Mouse (Mus musculus): ENCODE results near the gene Psph. TPM values are rescaled to one million over a fixed set of nuclear protein-coding genes. Genes with fewer than 3 reads are reported as not detected.

Gene Psph
- polyA plus RNA-seq, 1 experiment from 2014 or later, result 34.0 TPM

- Histone ChIP-seq H3K4me1 (ENCODE audit: control insufficient read depth, insufficient read depth, low read length) (no peaks in the 10 kb centered on the region), H3K36me3 (ENCODE audit: control insufficient read depth, insufficient read depth, low read length) (peaks cover 55% of the 10 kb centered on the region)
- WGBS, result 94% methylated on average over 20 of the region's 20 CpGs
Observed at GRCm38 (mm10) chr5:129756886-129757285, 30.4 kb downstream of the Psph start.

GRCm38 (mm10) chr5:129744050-129744449 is 43.2 kb downstream of the Psph start:
- H3K9me3 ChIP-seq (ENCODE audit: control insufficient read depth, low read length), result no peaks in the 10 kb centered on the region
- H3K27me3 ChIP-seq (ENCODE audit: control insufficient read depth, insufficient read depth, low read length), result no peaks in the 10 kb centered on the region
- H3K27ac ChIP-seq (replicated peaks; ENCODE audit: low read depth, low read length), result no peak overlapping the region
- ATAC-seq (ENCODE audit: low FRiP score, low TSS enrichment) (no peak), DNase-seq (no peak)
- H3K4me1 ChIP-seq (ENCODE audit: control insufficient read depth, insufficient read depth, low read length), result no peaks in the 10 kb centered on the region
- H3K4me3 ChIP-seq (replicated peaks; ENCODE audit: low read depth, low read length), result no peak overlapping the region
- H3K4me2 ChIP-seq (ENCODE audit: low read length), result no peak overlapping the region
- H3K9ac ChIP-seq (replicated peaks; ENCODE audit: low read length), result no peak overlapping the region
- peaks cover 61% of the 10 kb centered on the region for H3K36me3 ChIP-seq (ENCODE audit: control insufficient read depth, insufficient read depth, low read length)
- WGBS, result 85% methylated on average over 6 of the region's 6 CpGs

More at GRCm38 (mm10) chr5:129756886-129757285, 30.4 kb downstream of the Psph start:
- DNase-seq (no peak), ATAC-seq (ENCODE audit: low FRiP score, low TSS enrichment) (no peak)
- no peak overlapping the region for H3K4me2 ChIP-seq (ENCODE audit: low read length)
- H3K4me3 ChIP-seq (replicated peaks; ENCODE audit: low read depth, low read length), result no peak overlapping the region
- H3K27me3 ChIP-seq (ENCODE audit: control insufficient read depth, insufficient read depth, low read length), result no peaks in the 10 kb centered on the region
- H3K27ac ChIP-seq (replicated peaks; ENCODE audit: low read depth, low read length), result no peak overlapping the region
- no peaks in the 10 kb centered on the region for H3K9me3 ChIP-seq (ENCODE audit: control insufficient read depth, low read length)
- H3K9ac ChIP-seq (replicated peaks; ENCODE audit: low read length), result no peak overlapping the region

GRCm38 (mm10) chr5:129742903-129743488 is 44.3 kb downstream of the Psph start:
- no peak overlapping the region for H3K9ac ChIP-seq (replicated peaks; ENCODE audit: low read length)
- 88% methylated on average over 7 of the region's 7 CpGs for WGBS
- no peak for ATAC-seq (ENCODE audit: low FRiP score, low TSS enrichment)
- H3K9me3 ChIP-seq (ENCODE audit: control insufficient read depth, low read length), result no peaks in the 10 kb centered on the region
- no peak overlapping the region for H3K4me3 ChIP-seq (replicated peaks; ENCODE audit: low read depth, low read length)
- H3K36me3 ChIP-seq (ENCODE audit: control insufficient read depth, insufficient read depth, low read length), result peaks cover 55% of the 10 kb centered on the region
- no peaks in the 10 kb centered on the region for H3K4me1 ChIP-seq (ENCODE audit: control insufficient read depth, insufficient read depth, low read length)
- H3K4me2 ChIP-seq (ENCODE audit: low read length), result no peak overlapping the region
- no peaks in the 10 kb centered on the region for H3K27me3 ChIP-seq (ENCODE audit: control insufficient read depth, insufficient read depth, low read length)
- no peak for DNase-seq
- no peak overlapping the region for H3K27ac ChIP-seq (replicated peaks; ENCODE audit: low read depth, low read length)

GRCm38 (mm10) chr5:129740976-129741375 is 46.3 kb downstream of the Psph start:
- Histone ChIP-seq H3K4me1 (ENCODE audit: control insufficient read depth, insufficient read depth, low read length) (no peaks in the 10 kb centered on the region), H3K9ac (replicated peaks; ENCODE audit: low read length) (no peak overlapping the region), H3K9me3 (ENCODE audit: control insufficient read depth, low read length) (no peaks in the 10 kb centered on the region), H3K27ac (replicated peaks; ENCODE audit: low read depth, low read length) (no peak overlapping the region), H3K4me2 (ENCODE audit: low read length) (no peak overlapping the region), H3K27me3 (ENCODE audit: control insufficient read depth, insufficient read depth, low read length) (no peaks in the 10 kb centered on the region), H3K4me3 (replicated peaks; ENCODE audit: low read depth, low read length) (no peak overlapping the region), H3K36me3 (ENCODE audit: control insufficient read depth, insufficient read depth, low read length) (peaks cover 40% of the 10 kb centered on the region)
- peak; percentile 72 for DNase-seq
- no peak for ATAC-seq (ENCODE audit: low FRiP score, low TSS enrichment)
- WGBS, result 100% methylated on average over 1 of the region's 1 CpGs

GRCm38 (mm10) chr5:129731021-129731420 is 56.2 kb downstream of the Psph start:
- Histone ChIP-seq H3K4me2 (ENCODE audit: low read length) (no peak overlapping the region), H3K9ac (replicated peaks; ENCODE audit: low read length) (no peak overlapping the region), H3K4me1 (ENCODE audit: control insufficient read depth, insufficient read depth, low read length) (peaks cover 6% of the 10 kb centered on the region; the same call in 1 of the 2 replicates), H3K27me3 (ENCODE audit: control insufficient read depth, insufficient read depth, low read length) (no peaks in the 10 kb centered on the region), H3K4me3 (replicated peaks; ENCODE audit: low read depth, low read length) (no peak overlapping the region), H3K9me3 (ENCODE audit: control insufficient read depth, low read length) (no peaks in the 10 kb centered on the region), H3K27ac (replicated peaks; ENCODE audit: low read depth, low read length) (no peak overlapping the region), H3K36me3 (ENCODE audit: control insufficient read depth, insufficient read depth, low read length) (no peaks in the 10 kb centered on the region)
- 92% methylated on average over 5 of the region's 5 CpGs for WGBS
- DNase-seq, result no peak
- ATAC-seq (ENCODE audit: low FRiP score, low TSS enrichment), result no peak

GRCm38 (mm10) chr5:129730344-129730743 is 56.9 kb downstream of the Psph start:
- H3K27me3 ChIP-seq (ENCODE audit: control insufficient read depth, insufficient read depth, low read length), result no peaks in the 10 kb centered on the region
- no peaks in the 10 kb centered on the region for H3K9me3 ChIP-seq (ENCODE audit: control insufficient read depth, low read length)
- H3K4me2 ChIP-seq (ENCODE audit: low read length), result no peak overlapping the region
- H3K36me3 ChIP-seq (ENCODE audit: control insufficient read depth, insufficient read depth, low read length), result no peaks in the 10 kb centered on the region
- no peak for ATAC-seq (ENCODE audit: low FRiP score, low TSS enrichment)
- no peak overlapping the region for H3K4me3 ChIP-seq (replicated peaks; ENCODE audit: low read depth, low read length)
- 83% methylated on average over 11 of the region's 11 CpGs for WGBS
- H3K9ac ChIP-seq (replicated peaks; ENCODE audit: low read length), result no peak overlapping the region
- H3K4me1 ChIP-seq (ENCODE audit: control insufficient read depth, insufficient read depth, low read length), result peaks cover 9% of the 10 kb centered on the region; the same call in 1 of the 2 replicates
- H3K27ac ChIP-seq (replicated peaks; ENCODE audit: low read depth, low read length), result no peak overlapping the region
- no peak for DNase-seq

GRCm38 (mm10) chr5:129729286-129729685 is 58.0 kb downstream of the Psph start:
- H3K4me1 ChIP-seq (ENCODE audit: control insufficient read depth, insufficient read depth, low read length), result peaks cover 9% of the 10 kb centered on the region; the same call in 1 of the 2 replicates
- DNase-seq (no peak), ATAC-seq (ENCODE audit: low FRiP score, low TSS enrichment) (no peak)
- 67% methylated on average over 11 of the region's 11 CpGs for WGBS
- H3K27ac ChIP-seq (replicated peaks; ENCODE audit: low read depth, low read length), result no peak overlapping the region
- H3K9ac ChIP-seq (replicated peaks; ENCODE audit: low read length), result no peak overlapping the region
- no peak overlapping the region for H3K4me2 ChIP-seq (ENCODE audit: low read length)
- no peaks in the 10 kb centered on the region for H3K36me3 ChIP-seq (ENCODE audit: control insufficient read depth, insufficient read depth, low read length)
- H3K4me3 ChIP-seq (replicated peaks; ENCODE audit: low read depth, low read length), result no peak overlapping the region
- H3K27me3 ChIP-seq (ENCODE audit: control insufficient read depth, insufficient read depth, low read length), result no peaks in the 10 kb centered on the region
- no peaks in the 10 kb centered on the region for H3K9me3 ChIP-seq (ENCODE audit: control insufficient read depth, low read length)

- ATAC-seq (ENCODE audit: low FRiP score, low TSS enrichment) (no peak), DNase-seq (no peak)
- WGBS, result 94% methylated on average over 3 of the region's 3 CpGs
- no peak overlapping the region for H3K4me3 ChIP-seq (replicated peaks; ENCODE audit: low read depth, low read length)
- no peak overlapping the region for H3K9ac ChIP-seq (replicated peaks; ENCODE audit: low read length)
- no peaks in the 10 kb centered on the region for H3K27me3 ChIP-seq (ENCODE audit: control insufficient read depth, insufficient read depth, low read length)
- peaks cover 9% of the 10 kb centered on the region; the same call in 1 of the 2 replicates for H3K4me1 ChIP-seq (ENCODE audit: control insufficient read depth, insufficient read depth, low read length)
- no peaks in the 10 kb centered on the region for H3K36me3 ChIP-seq (ENCODE audit: control insufficient read depth, insufficient read depth, low read length)
- H3K9me3 ChIP-seq (ENCODE audit: control insufficient read depth, low read length), result no peaks in the 10 kb centered on the region
- H3K4me2 ChIP-seq (ENCODE audit: low read length), result no peak overlapping the region
- H3K27ac ChIP-seq (replicated peaks; ENCODE audit: low read depth, low read length), result no peak overlapping the region
Observed at GRCm38 (mm10) chr5:129726784-129727183, 60.5 kb downstream of the Psph start.

GRCm38 (mm10) chr5:129725774-129726392 is 61.4 kb downstream of the Psph start:
- no peak for DNase-seq
- Histone ChIP-seq H3K4me1 (ENCODE audit: control insufficient read depth, insufficient read depth, low read length) (peaks cover 9% of the 10 kb centered on the region; the same call in 1 of the 2 replicates), H3K27me3 (ENCODE audit: control insufficient read depth, insufficient read depth, low read length) (no peaks in the 10 kb centered on the region), H3K9ac (replicated peaks; ENCODE audit: low read length) (peak overlapping the region; percentile 91; the same call in 1 of the 2 replicates), H3K4me3 (replicated peaks; ENCODE audit: low read depth, low read length) (peak overlapping the region; percentile 82), H3K36me3 (ENCODE audit: control insufficient read depth, insufficient read depth, low read length) (no peaks in the 10 kb centered on the region), H3K27ac (replicated peaks; ENCODE audit: low read depth, low read length) (no peak overlapping the region), H3K4me2 (ENCODE audit: low read length) (peak overlapping the region; percentile 61), H3K9me3 (ENCODE audit: control insufficient read depth, low read length) (no peaks in the 10 kb centered on the region)
- ATAC-seq (ENCODE audit: low FRiP score, low TSS enrichment), result no peak
- 20% methylated on average over 7 of the region's 7 CpGs for WGBS

All from midbrain, embryonic 14.5 days (tissue).